Mouse (Mus musculus) neural tube, embryonic 14.5 days (tissue): ENCODE measurements around the gene 1700003H04Rik. TPM values are rescaled to one million over a fixed set of nuclear protein-coding genes. Genes with fewer than 3 reads are reported as not detected.

Experiments
- ATAC-seq: fragments of 200-750 bp; cut with Nextera tagmentation; 2 replicates; pipeline ENCODE4 v1.8.0; 2017; ENCODE audit warnings: low read depth, mild to moderate bottlenecking, moderate TSS enrichment, moderate library complexity
- H3K27ac ChIP-seq: fragments of 300-500 bp; sonication (generic); 2 replicates; pipeline ENCODE4 v1.5.1; 2014; ENCODE audit warnings: low read depth, mild to moderate bottlenecking, control low read depth, low read length, moderate library complexity, mixed read lengths
- H3K27me3 ChIP-seq: fragments of 300-500 bp; sonication (generic); 2 replicates; pipeline ENCODE4 v1.6.1; 2014; ENCODE audit warnings: low read length; ENCODE audit not compliant: control insufficient read depth, insufficient read depth
- H3K36me3 ChIP-seq: fragments of 300-500 bp; sonication (generic); 2 replicates; pipeline ENCODE4 v1.6.1; 2014; ENCODE audit warnings: low read length, mixed read lengths; ENCODE audit not compliant: control insufficient read depth, insufficient read depth
- H3K4me1 ChIP-seq: fragments of 300-500 bp; sonication (generic); 2 replicates; pipeline ENCODE4 v1.6.1; 2014; ENCODE audit warnings: low read length; ENCODE audit not compliant: control insufficient read depth, insufficient read depth
- H3K4me2 ChIP-seq: fragments of 300-500 bp; sonication (generic); 2 replicates; pipeline ENCODE4 v1.6.1; 2014; ENCODE audit warnings: mild to moderate bottlenecking, low read depth, low read length, control low read depth
- H3K4me3 ChIP-seq: fragments of 300-500 bp; sonication (generic); 2 replicates; pipeline ENCODE4 v1.5.1; 2014; ENCODE audit warnings: low read depth, low read length, control low read depth, mixed read lengths
- H3K9ac ChIP-seq: fragments of 300-500 bp; sonication (generic); replicated peaks from 2 replicates; pipeline ENCODE4 v1.6.1; 2014; ENCODE audit warnings: low read depth, mild to moderate bottlenecking, control low read depth, low read length, mixed read lengths
- H3K9me3 ChIP-seq: fragments of 300-500 bp; sonication (generic); 2 replicates; pipeline ENCODE4 v1.6.1; 2016; ENCODE audit warnings: low read length; ENCODE audit not compliant: control insufficient read depth
- WGBS: fragments of 180-500 bp; shearing (Covaris S2); extraction: QIAGEN DNeasy Blood & Tissue Kit; methylation state at CpG from one replicate; pipeline ENCODE4 v1.1.7; 2014; 5-methylcytosine and 5-hydroxymethylcytosine counted together
- polyA plus RNA-seq: library from polyadenylated mRNA; unstranded; fragments of >200 nt; fragmentation: Nextera tagmentation; extraction: Ambion mirVana; gene quantifications from 2 replicates; pipeline ENCODE4 v1.2.1, GENCODE M21; 2014

The 1700003H04Rik gene
- not detected in 2 replicates for polyA plus RNA-seq

DNA sequence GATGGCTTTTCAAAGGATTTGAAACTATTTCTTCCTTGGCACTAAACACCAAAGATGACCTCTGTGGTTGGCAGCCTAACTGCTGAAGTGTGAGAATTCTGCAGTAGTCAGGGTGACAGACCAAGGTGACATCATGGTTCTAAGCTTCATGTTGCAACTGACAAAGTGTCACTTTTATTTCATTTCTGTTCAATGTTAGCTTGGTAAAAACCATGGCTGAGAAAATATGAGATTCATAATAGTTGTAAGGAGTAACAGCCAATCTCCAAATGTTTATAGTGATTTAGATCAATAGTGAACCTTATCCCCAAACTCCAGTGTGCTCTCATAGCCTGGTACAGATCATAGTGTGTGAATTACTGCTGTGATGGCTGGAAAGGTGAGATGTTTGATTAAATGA lies at the start of gene 1700003H04Rik:
Gene 1700003H04Rik, minus strand, starts transcription at position 101 of the 400 bp plus-strand sequence.
- Histone ChIP-seq H3K4me1 (no peaks in the 10 kb centered on the region), H3K9ac (no peak within 1 kb of the TSS), H3K4me3 (no peak within 1 kb of the TSS), H3K36me3 (no peaks in the 10 kb centered on the region), H3K9me3 (no peaks in the 10 kb centered on the region), H3K4me2 (no peak within 1 kb of the TSS), H3K27me3 (no peaks in the 10 kb centered on the region), H3K27ac (no peak within 1 kb of the TSS)
- ATAC-seq = no peak

DNA sequence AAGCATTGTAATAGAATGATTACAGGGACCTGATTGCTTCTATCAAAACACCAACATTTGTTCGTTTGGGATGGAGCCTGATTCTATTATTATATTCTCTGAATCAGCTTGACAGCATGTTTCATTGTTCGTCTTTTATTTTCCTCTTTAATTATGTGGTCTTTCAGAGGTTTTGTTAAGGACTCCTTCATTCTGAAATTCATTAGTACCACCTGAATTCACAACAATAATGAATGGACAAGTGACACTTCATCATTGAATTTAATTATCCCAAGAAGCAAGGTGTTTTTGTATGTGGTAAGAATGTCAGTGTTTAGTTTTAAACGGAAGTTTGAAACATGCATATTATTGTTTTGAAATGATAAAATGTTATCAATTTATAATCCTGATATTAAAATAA lies 42.1 kb upstream of the 1700003H04Rik start:
- Histone ChIP-seq H3K27ac (no peak overlapping the region), H3K9me3 (no peaks in the 10 kb centered on the region), H3K4me3 (no peak overlapping the region), H3K4me2 (no peak overlapping the region), H3K9ac (no peak overlapping the region), H3K27me3 (no peaks in the 10 kb centered on the region), H3K36me3 (no peaks in the 10 kb centered on the region), H3K4me1 (no peaks in the 10 kb centered on the region)
- no peak for ATAC-seq
- 29% methylated on average over 3 of the region's 3 CpGs for WGBS

DNA sequence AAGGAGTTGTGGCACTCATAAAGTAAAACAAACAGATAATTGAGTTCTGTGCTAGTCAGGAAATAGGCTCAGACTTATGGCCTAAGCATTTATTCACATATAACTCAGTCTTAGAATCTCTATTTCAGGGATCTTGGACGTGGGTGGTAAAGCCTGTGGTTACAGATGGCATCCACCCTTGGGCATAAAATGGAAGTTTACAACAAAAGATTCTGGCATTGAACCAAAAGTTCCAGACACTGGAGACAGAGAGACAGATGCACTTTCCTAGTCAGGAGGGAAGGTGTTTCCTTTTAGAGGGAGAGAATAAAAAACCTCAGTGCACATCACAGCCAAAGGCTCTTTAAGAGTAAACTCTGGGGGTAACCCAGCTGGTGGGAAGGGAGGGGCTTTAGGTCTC lies 32.4 kb upstream of the 1700003H04Rik start:
- no peak overlapping the region for H3K9ac ChIP-seq
- no peak overlapping the region for H3K4me2 ChIP-seq
- WGBS = 54% methylated on average over 1 of the region's 1 CpGs
- no peaks in the 10 kb centered on the region for H3K4me1 ChIP-seq
- no peak overlapping the region for H3K4me3 ChIP-seq
- no peaks in the 10 kb centered on the region for H3K9me3 ChIP-seq
- H3K27me3 ChIP-seq = no peaks in the 10 kb centered on the region
- H3K36me3 ChIP-seq = no peaks in the 10 kb centered on the region
- no peak for ATAC-seq
- H3K27ac ChIP-seq = no peak overlapping the region

DNA sequence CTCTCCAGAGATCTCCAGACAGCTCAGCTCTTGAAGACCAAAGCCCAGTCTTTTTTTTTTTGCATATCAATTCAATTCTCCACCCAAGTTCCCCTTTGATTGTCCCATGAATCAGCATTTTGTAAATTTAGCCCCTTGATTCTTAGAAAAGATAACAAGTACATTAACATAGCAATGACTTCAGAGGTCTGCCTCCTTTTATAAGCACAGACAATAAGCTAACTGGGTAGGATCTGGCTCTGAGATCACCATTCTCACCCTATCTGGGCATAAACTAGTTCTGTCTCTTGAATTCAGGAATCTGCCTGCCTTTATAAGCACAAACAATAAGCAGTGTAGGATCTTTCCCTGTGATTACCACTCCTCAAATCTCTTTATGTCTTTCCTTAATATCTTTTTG lies 29.1 kb upstream of the 1700003H04Rik start:
- Histone ChIP-seq H3K4me1 (no peaks in the 10 kb centered on the region), H3K27me3 (no peaks in the 10 kb centered on the region), H3K27ac (no peak overlapping the region), H3K9me3 (no peaks in the 10 kb centered on the region), H3K36me3 (no peaks in the 10 kb centered on the region), H3K4me2 (no peak overlapping the region), H3K4me3 (no peak overlapping the region), H3K9ac (no peak overlapping the region)
- ATAC-seq = no peak

DNA sequence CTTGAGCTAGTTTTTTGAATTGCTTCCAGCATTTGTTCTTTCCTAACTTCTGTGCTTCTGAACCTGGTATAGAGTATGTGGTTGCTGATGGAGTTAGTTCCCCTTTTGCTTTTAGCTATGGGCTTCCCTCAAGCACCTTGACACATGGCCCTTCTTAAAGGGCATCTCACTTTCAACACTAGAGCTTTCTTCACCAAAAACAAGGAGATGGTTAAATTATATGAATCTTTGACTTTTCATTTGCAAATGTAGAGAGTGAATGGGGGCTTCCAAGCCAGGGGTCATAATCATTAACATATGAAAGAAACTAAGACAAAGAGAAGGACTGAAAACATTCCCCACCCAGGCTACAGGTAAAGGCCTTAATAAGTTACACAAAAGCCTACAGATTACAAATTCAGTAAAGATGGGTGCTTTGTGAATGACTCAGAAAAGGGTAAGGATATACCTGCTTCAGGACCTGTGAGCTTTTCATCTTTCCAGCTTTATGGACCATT lies 25.2 kb upstream of the 1700003H04Rik start:
- Histone ChIP-seq H3K36me3 (no peaks in the 10 kb centered on the region), H3K4me2 (no peak overlapping the region), H3K9me3 (no peaks in the 10 kb centered on the region), H3K27ac (no peak overlapping the region), H3K27me3 (no peaks in the 10 kb centered on the region), H3K9ac (no peak overlapping the region), H3K4me1 (no peaks in the 10 kb centered on the region), H3K4me3 (no peak overlapping the region)
- no peak for ATAC-seq

DNA sequence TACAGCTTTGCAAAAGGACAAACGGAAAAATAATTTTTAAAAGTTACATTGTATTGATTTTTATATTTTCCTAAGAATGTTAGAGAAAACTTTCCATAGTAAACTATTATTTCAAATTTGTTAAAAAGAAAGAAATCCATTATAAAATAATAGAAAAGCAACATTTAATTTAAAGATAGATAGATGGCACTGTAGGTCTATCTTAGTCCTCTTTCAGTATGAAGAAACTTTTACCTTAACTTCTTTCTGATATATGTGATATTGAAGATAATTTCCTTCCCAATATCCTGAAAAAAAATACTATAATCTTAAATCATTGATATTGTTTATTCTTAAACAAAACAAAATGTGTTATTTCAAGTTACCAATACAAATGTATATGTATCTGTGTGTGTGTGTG lies 24.6 kb upstream of the 1700003H04Rik start:
- no peak for ATAC-seq
- Histone ChIP-seq H3K27me3 (no peaks in the 10 kb centered on the region), H3K9me3 (no peaks in the 10 kb centered on the region), H3K36me3 (no peaks in the 10 kb centered on the region), H3K4me3 (no peak overlapping the region), H3K27ac (no peak overlapping the region), H3K4me1 (no peaks in the 10 kb centered on the region), H3K4me2 (no peak overlapping the region), H3K9ac (no peak overlapping the region)
- WGBS = 86% methylated on average over 1 of the region's 1 CpGs

DNA sequence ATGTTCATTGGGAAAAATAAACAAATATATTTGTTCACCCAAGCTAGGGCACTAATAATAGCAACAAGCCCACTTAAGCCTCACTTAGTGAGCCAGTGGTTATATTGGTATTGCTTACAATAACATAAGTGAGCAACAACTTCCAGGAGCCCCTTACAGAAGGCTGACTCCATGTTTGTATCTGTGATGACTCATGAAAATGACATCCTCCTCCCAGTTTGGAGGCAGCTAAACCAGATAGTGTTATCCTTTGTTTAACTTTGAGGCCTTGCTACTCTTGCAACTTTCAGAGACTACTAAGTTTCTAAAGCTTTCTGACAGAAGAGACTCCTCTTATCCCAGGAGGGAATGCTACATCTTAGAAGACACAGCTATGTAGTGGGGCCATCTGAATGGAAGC lies 16.9 kb upstream of the 1700003H04Rik start:
- no peaks in the 10 kb centered on the region for H3K4me1 ChIP-seq
- ATAC-seq = no peak
- H3K36me3 ChIP-seq = no peaks in the 10 kb centered on the region
- no peak overlapping the region for H3K4me3 ChIP-seq
- no peak overlapping the region for H3K9ac ChIP-seq
- H3K27me3 ChIP-seq = no peaks in the 10 kb centered on the region
- H3K4me2 ChIP-seq = no peak overlapping the region
- H3K9me3 ChIP-seq = no peaks in the 10 kb centered on the region
- H3K27ac ChIP-seq = no peak overlapping the region

DNA sequence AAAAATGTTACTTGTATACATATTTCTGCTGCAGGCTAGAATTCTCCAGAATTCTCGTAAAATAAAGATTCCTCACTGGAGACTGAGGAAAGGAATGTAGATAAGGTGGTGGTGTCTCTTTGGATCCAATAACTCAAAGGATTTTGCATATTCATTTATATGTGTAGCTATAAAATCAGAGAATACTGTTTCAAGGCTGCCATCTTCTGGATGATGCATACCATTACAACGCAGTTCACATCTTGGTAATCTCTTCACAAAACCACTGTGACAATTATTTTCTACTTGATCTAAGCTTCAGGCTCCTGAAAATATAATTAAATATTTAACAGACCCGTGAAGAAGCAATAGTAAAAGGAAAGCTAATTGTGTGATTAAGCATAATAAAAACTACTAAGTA lies 6.6 kb upstream of the 1700003H04Rik start:
- no peaks in the 10 kb centered on the region for H3K27me3 ChIP-seq
- no peaks in the 10 kb centered on the region for H3K36me3 ChIP-seq
- peak; percentile 44; the same call in 1 of the 2 replicates for ATAC-seq
- H3K27ac ChIP-seq = no peak overlapping the region
- H3K4me1 ChIP-seq = no peaks in the 10 kb centered on the region
- 15% methylated on average over 3 of the region's 3 CpGs for WGBS
- H3K9me3 ChIP-seq = no peaks in the 10 kb centered on the region
- no peak overlapping the region for H3K9ac ChIP-seq
- H3K4me2 ChIP-seq = no peak overlapping the region
- no peak overlapping the region for H3K4me3 ChIP-seq

DNA sequence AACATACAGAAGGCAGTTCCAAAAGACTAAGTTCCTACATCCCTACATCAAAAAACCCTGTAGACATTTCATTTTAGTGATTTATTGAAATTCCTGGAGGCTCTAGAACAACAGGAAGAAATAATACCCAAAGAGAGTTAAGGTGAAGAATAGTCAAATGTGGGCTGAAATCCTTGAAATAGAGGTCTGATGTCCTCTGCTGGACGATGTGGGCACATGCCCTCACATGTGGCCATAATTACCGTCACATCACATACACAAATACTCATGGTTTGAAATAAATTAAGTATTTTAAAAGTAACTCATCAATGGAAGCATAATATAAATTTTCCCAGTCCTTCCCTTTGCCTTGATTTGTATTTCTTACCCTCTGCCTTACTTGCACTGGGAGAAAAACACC lies 4.9 kb upstream of the 1700003H04Rik start:
- WGBS = 84% methylated on average over 2 of the region's 2 CpGs
- H3K36me3 ChIP-seq = no peaks in the 10 kb centered on the region
- ATAC-seq = no peak

DNA sequence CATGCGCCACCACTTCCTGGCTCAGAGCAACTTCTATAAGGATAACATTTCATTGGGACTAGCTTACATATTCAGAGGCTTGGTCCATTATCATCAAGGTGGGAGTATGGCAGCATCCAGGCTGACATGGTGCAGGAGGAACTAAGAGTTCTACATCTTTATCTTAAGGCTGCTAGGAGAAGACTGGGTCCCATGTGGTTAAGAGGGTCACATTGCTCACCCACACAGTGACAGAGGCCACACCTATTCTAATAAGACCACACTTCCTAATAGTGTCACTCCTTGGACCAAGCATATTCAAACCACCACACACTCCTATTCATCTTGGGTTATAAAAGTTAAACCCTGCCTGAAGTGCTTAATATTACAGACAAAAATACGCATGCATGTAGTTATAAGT lies 23.6 kb downstream of the 1700003H04Rik start:
- no peak overlapping the region for H3K27ac ChIP-seq
- no peak overlapping the region for H3K4me3 ChIP-seq
- ATAC-seq = no peak
- no peaks in the 10 kb centered on the region for H3K9me3 ChIP-seq
- H3K4me1 ChIP-seq = no peaks in the 10 kb centered on the region
- H3K4me2 ChIP-seq = no peak overlapping the region
- H3K27me3 ChIP-seq = no peaks in the 10 kb centered on the region
- no peaks in the 10 kb centered on the region for H3K36me3 ChIP-seq
- H3K9ac ChIP-seq = no peak overlapping the region
- WGBS = 96% methylated on average over 2 of the region's 2 CpGs

More for the DNA sequence above, 4.9 kb upstream of the 1700003H04Rik start:
- no peaks in the 10 kb centered on the region for H3K4me1 ChIP-seq
- H3K27ac ChIP-seq = no peak overlapping the region
- no peak overlapping the region for H3K4me3 ChIP-seq
- H3K9me3 ChIP-seq = no peaks in the 10 kb centered on the region
- H3K4me2 ChIP-seq = no peak overlapping the region
- no peaks in the 10 kb centered on the region for H3K27me3 ChIP-seq
- H3K9ac ChIP-seq = no peak overlapping the region
